Mouse (Mus musculus) midbrain, embryonic 11.5 days (tissue): ENCODE measurements at regions not wholly inside any gene's neighbourhood (a gene's known extent, or its start where the extent isn't known, plus 50 kb on each side); places are given as distances from the start of the nearest gene placed in this dataset.

Experiments used
- ATAC-seq: fragments of 200-750 bp; cut with Nextera tagmentation; 2 replicates; pipeline ENCODE4 v1.8.0; 2017; ENCODE audit warnings: moderate TSS enrichment, moderate library complexity; ENCODE audit not compliant: low FRiP score
- DNase-seq: peaks from one replicate; pipeline ENCODE4 v3.0.0; 2015; ENCODE audit warnings: low spot score; ENCODE audit errors: missing footprints
- H3K27ac ChIP-seq: fragments of 300-500 bp; sonication (generic); 2 replicates; pipeline ENCODE4 v1.5.1; 2014; ENCODE audit warnings: low read depth, low read length
- H3K27me3 ChIP-seq: fragments of 300-500 bp; sonication (generic); 2 replicates; pipeline ENCODE4 v1.6.1; 2014; ENCODE audit warnings: mild to moderate bottlenecking, low read length, moderate library complexity, mixed read lengths; ENCODE audit not compliant: control insufficient read depth, insufficient read depth
- H3K36me3 ChIP-seq: fragments of 300-500 bp; sonication (generic); 2 replicates; pipeline ENCODE4 v1.6.1; 2014; ENCODE audit warnings: mild to moderate bottlenecking, low read length, moderate library complexity, mixed read lengths; ENCODE audit not compliant: control insufficient read depth, insufficient read depth
- H3K4me1 ChIP-seq: fragments of 300-500 bp; sonication (generic); 2 replicates; pipeline ENCODE4 v1.6.1; 2014; ENCODE audit warnings: low read length; ENCODE audit not compliant: control insufficient read depth, insufficient read depth
- H3K4me2 ChIP-seq: fragments of 300-500 bp; sonication (generic); 2 replicates; pipeline ENCODE4 v1.6.1; 2014; ENCODE audit warnings: mild to moderate bottlenecking, moderate library complexity
- H3K4me3 ChIP-seq: fragments of 300-500 bp; sonication (generic); 2 replicates; pipeline ENCODE4 v1.5.1; 2014; ENCODE audit warnings: low read depth, low read length
- H3K9ac ChIP-seq: fragments of 300-500 bp; sonication (generic); 2 replicates; pipeline ENCODE4 v1.6.1; 2014; ENCODE audit warnings: low read length
- H3K9me3 ChIP-seq: fragments of 300-500 bp; sonication (generic); 2 replicates; pipeline ENCODE4 v1.6.1; 2016; ENCODE audit warnings: low read length; ENCODE audit not compliant: control insufficient read depth
- WGBS: fragments of 180-500 bp; shearing (Covaris S2); extraction: QIAGEN DNeasy Blood & Tissue Kit; methylation state at CpG from one replicate; pipeline ENCODE4 v1.1.7; 2014; 5-methylcytosine and 5-hydroxymethylcytosine counted together

- Histone ChIP-seq H3K9ac (no peak overlapping the region), H3K4me1 (no peaks in the 10 kb centered on the region), H3K9me3 (no peaks in the 10 kb centered on the region), H3K36me3 (no peaks in the 10 kb centered on the region), H3K4me2 (no peak overlapping the region), H3K4me3 (no peak overlapping the region), H3K27me3 (no peaks in the 10 kb centered on the region), H3K27ac (no peak overlapping the region)
- ATAC-seq (no peak), DNase-seq (no peak)
- WGBS: 82% methylated on average over 2 of the region's 2 CpGs
Observed at GRCm38 (mm10) chr10:92578872-92579271, 143.3 kb downstream of the Nedd1 start.

- ATAC-seq (no peak), DNase-seq (no peak)
- Histone ChIP-seq H3K36me3 (no peaks in the 10 kb centered on the region), H3K4me2 (no peak overlapping the region), H3K4me3 (no peak overlapping the region), H3K9me3 (no peaks in the 10 kb centered on the region), H3K9ac (no peak overlapping the region), H3K27me3 (no peaks in the 10 kb centered on the region), H3K4me1 (no peaks in the 10 kb centered on the region), H3K27ac (no peak overlapping the region)
Observed at GRCm38 (mm10) chr10:92570496-92570895, 151.7 kb downstream of the Nedd1 start.

GRCm38 (mm10) chr10:92557463-92557862 is 164.8 kb downstream of the Nedd1 start:
- Histone ChIP-seq H3K4me2 (no peak overlapping the region), H3K4me3 (no peak overlapping the region), H3K36me3 (no peaks in the 10 kb centered on the region), H3K4me1 (peaks cover 13% of the 10 kb centered on the region), H3K27me3 (no peaks in the 10 kb centered on the region; the same call in 1 of the 2 replicates), H3K27ac (peak overlapping the region; percentile 28; the same call in 1 of the 2 replicates), H3K9me3 (no peaks in the 10 kb centered on the region), H3K9ac (no peak overlapping the region)
- ATAC-seq: peak; percentile 10
- 15% methylated on average over 4 of the region's 4 CpGs for WGBS
- DNase-seq: peak; percentile 88

GRCm38 (mm10) chr10:92556526-92557422 is 165.4 kb downstream of the Nedd1 start:
- Histone ChIP-seq H3K9me3 (no peaks in the 10 kb centered on the region), H3K36me3 (no peaks in the 10 kb centered on the region), H3K4me2 (peak overlapping the region; percentile 35), H3K27ac (peak overlapping the region; percentile 68), H3K4me1 (peaks cover 13% of the 10 kb centered on the region), H3K9ac (peak overlapping the region; percentile 24; the same call in 1 of the 2 replicates), H3K4me3 (no peak overlapping the region), H3K27me3 (no peaks in the 10 kb centered on the region; the same call in 1 of the 2 replicates)
- DNase-seq (peak; percentile 95), ATAC-seq (peak; percentile 89)
- 4% methylated on average over 8 of the region's 8 CpGs for WGBS

GRCm38 (mm10) chr10:92555727-92556525 is 166.3 kb downstream of the Nedd1 start:
- 11% methylated on average over 13 of the region's 13 CpGs for WGBS
- H3K9ac ChIP-seq: peak overlapping the region; percentile 24; the same call in 1 of the 2 replicates
- peak; percentile 89 for DNase-seq
- H3K27me3 ChIP-seq: no peaks in the 10 kb centered on the region; the same call in 1 of the 2 replicates
- H3K27ac ChIP-seq: peak overlapping the region; percentile 68
- H3K9me3 ChIP-seq: no peaks in the 10 kb centered on the region
- no peaks in the 10 kb centered on the region for H3K36me3 ChIP-seq
- H3K4me3 ChIP-seq: no peak overlapping the region
- H3K4me2 ChIP-seq: peak overlapping the region; percentile 35
- peak; percentile 38 for ATAC-seq
- peaks cover 13% of the 10 kb centered on the region for H3K4me1 ChIP-seq

GRCm38 (mm10) chr10:92553966-92554365 is 168.3 kb downstream of the Nedd1 start:
- Histone ChIP-seq H3K4me3 (no peak overlapping the region), H3K9ac (no peak overlapping the region), H3K36me3 (no peaks in the 10 kb centered on the region), H3K27ac (no peak overlapping the region), H3K9me3 (no peaks in the 10 kb centered on the region), H3K4me1 (peaks cover 13% of the 10 kb centered on the region), H3K4me2 (no peak overlapping the region), H3K27me3 (no peaks in the 10 kb centered on the region)
- 91% methylated on average over 3 of the region's 3 CpGs for WGBS
- DNase-seq: no peak
- no peak for ATAC-seq

GRCm38 (mm10) chr10:92548875-92549586 is 173.2 kb downstream of the Nedd1 start:
- ATAC-seq (0 out of 2 replicates have a peak, but pooled peaks have one; percentile 14), DNase-seq (no peak)
- Histone ChIP-seq H3K4me2 (no peak overlapping the region), H3K27me3 (no peaks in the 10 kb centered on the region), H3K36me3 (no peaks in the 10 kb centered on the region), H3K4me3 (no peak overlapping the region), H3K9me3 (no peaks in the 10 kb centered on the region), H3K9ac (no peak overlapping the region), H3K4me1 (no peaks in the 10 kb centered on the region), H3K27ac (no peak overlapping the region)
- 68% methylated on average over 4 of the region's 4 CpGs for WGBS

GRCm38 (mm10) chr10:92538433-92538832 is 183.8 kb downstream of the Nedd1 start:
- Histone ChIP-seq H3K4me3 (no peak overlapping the region), H3K27ac (no peak overlapping the region), H3K36me3 (no peaks in the 10 kb centered on the region), H3K4me2 (no peak overlapping the region), H3K4me1 (no peaks in the 10 kb centered on the region), H3K27me3 (no peaks in the 10 kb centered on the region), H3K9ac (no peak overlapping the region), H3K9me3 (no peaks in the 10 kb centered on the region)
- WGBS: 79% methylated on average over 4 of the region's 4 CpGs
- DNase-seq (no peak), ATAC-seq (no peak)
